Mouse (Mus musculus) fat pad, adult 2 months (tissue): Measurements from ENCODE around the gene Kat14.

ENCODE experiments used
- DNase-seq: peaks from one replicate; pipeline ENCODE4 v3.0.0-alpha.2; 2011; ENCODE audit warnings: low read depth, low spot score; ENCODE audit errors: extremely low read depth

Gene Kat14

DNA sequence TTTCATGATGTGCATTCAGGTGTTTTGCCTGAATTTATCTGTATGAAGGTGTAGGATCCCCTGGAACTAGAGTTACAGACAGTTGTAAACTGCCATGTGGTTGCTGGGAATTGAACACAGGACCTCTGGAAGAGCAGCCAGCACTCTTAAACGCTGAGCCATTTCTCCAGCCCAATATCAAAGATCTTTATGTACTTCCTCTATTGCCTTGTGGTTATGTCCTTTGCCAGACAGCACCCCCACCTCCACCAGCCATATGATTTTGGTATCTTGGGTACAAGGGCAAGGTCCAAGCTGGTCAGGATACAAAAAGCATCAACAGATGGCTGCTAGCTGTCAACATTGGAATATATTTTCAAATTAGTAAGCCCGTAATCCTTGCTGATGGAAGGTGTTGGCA is 81.6 kb downstream of the Kat14 start:
- no peak for DNase-seq

DNA sequence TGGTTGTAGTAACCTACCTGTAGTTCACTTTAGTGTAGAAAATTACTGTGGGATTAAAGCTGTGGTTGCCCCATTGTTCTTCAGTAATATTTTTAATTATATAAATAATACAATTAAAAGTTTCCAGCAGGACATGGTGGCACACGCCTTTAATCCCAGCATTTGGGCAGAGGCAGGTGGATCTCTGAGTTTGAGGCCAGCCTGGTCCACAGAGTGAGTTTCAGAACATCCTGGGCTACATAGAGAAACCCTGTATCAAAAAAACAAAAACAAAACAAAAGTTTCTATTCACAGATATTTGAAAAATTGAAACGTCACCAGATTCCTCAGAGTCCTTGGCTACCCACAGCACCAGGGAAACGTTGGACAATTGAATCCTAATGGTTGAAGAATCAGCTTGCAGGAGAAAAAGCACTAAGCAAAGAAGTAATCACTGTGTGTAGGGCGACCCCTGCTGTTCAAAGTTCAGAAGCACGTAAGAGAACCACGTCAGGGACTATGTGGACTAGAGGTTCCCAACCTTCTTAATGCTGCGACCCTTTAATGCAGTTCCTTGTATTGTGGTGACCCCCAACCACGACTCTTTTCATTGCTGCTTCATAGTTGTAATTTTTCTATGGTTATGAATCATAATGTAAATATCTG is 83.7 kb downstream of the Kat14 start:
- no peak for DNase-seq
